Mouse (Mus musculus) liver, adult 2 months (tissue): ENCODE results near the gene Esp23.

Experiments
- CTCF ChIP-seq: fragments of 200-500 bp; IDR thresholded peaks from 2 replicates; pipeline ENCODE4 v1.5.1; 2011; ENCODE audit warnings: low read depth, low read length, control low read depth
- POLR2A ChIP-seq: fragments of 200-500 bp; IDR thresholded peaks from 2 replicates; pipeline ENCODE4 v1.6.1; 2011; ENCODE audit warnings: low read length, control low read depth; ENCODE audit not compliant: insufficient read depth; ENCODE audit errors: extremely low read depth

DNA sequence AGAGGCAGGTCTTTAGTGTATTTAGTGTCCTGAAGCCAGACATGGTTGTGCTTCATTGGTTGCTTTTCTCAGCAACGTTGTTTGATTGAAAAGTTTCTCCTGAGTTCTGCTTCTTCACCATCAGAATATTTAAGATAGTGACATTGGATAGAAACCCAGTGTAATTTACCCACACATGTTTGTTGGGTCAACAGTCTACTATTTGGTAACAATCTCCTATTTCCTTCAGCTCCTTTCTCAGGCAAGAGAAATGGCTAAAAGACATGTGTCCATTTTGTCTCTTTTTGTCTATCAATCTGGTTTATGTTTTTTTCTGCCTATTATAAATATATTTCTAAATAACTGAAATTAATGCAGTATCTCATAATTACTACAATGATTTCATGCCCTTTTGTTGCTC, at the start of gene Esp23:
- TF ChIP-seq CTCF, result no peak
- TF ChIP-seq POLR2A, result no peak
